Mouse (Mus musculus) testis, adult 2 months (tissue): Measurements from ENCODE around the gene 2810004N23Rik.

ENCODE experiments used
- CTCF ChIP-seq: fragments of 200-500 bp; IDR thresholded peaks from 2 replicates; pipeline ENCODE4 v1.5.1; 2012; ENCODE audit warnings: low read depth, mild to moderate bottlenecking, inconsistent platforms, low read length, moderate library complexity; ENCODE audit not compliant: control insufficient read depth, insufficient read depth, insufficient replicate concordance
- POLR2A ChIP-seq: fragments of 200-500 bp; IDR thresholded peaks from 2 replicates; pipeline ENCODE4 v1.6.1; 2012; ENCODE audit warnings: low read depth, mild to moderate bottlenecking, inconsistent platforms, low read length, moderate library complexity; ENCODE audit not compliant: control insufficient read depth

DNA sequence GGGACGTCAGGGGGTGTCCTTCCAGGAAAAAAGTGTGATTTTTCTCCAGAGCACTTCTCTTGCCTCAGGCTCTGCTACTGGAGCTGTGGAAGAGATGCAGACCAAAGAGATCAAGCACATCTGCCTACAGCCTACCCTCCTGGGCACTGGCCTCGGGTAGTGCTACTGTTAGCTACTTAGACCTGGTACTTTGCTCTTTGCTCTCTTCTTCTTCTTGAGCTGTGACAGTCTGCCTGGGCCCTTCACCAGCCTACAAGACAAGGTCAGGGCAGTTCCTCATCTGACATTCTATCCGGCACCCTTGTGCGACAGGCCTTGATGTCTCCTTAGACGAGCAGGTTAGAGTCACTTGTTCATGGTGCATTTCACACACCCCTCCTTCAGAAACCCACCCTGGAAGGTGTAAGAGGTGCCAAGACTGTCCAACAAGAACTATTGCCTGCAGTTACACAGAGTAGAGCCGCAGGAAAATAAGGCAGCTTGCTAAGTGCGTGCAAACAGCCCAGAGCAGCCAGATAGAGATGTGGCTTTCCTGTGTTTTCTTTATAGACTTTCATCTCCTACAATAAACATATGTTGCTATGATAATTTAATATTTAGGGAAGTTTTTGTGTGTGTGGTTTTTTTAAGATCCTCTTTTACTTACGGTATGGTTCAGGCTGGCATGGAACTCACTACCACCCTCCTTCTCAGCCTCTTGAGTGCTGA, 67.0 kb downstream of the 2810004N23Rik start:
- TF ChIP-seq CTCF (no peak), POLR2A (no peak)
